Mouse (Mus musculus): ENCODE measurements at regions not wholly inside any gene's neighbourhood (a gene's known extent, or its start where the extent isn't known, plus 50 kb on each side); places are given as distances from the start of the nearest gene placed in this dataset.

- H3K27me3 ChIP-seq (ENCODE audit: control insufficient read depth in 1 of 2, insufficient read depth in 2 of 2, low read length in 2 of 2), result no peaks in the 10 kb centered on the region
- no peaks in the 10 kb centered on the region for H3K9me3 ChIP-seq (replicated peaks; ENCODE audit: insufficient read depth, low read length)
- TF ChIP-seq POLR2A (IDR thresholded peaks at IDR 0.05; ENCODE audit: control insufficient read depth in 1 of 2, insufficient read depth in 1 of 2, low read depth in 1 of 2, low read length in 2 of 2, poor library complexity in 1 of 2), result 0 out of 4 replicates have a peak, but pooled peaks of 1 of the 2 experiments have one; percentile 1
- TF ChIP-seq E2F4 (IDR thresholded peaks at IDR 0.05; ENCODE audit: borderline replicate concordance, low read depth, low read length), result no peak
- no peak for TF ChIP-seq MXI1 (IDR thresholded peaks at IDR 0.05; ENCODE audit: low read depth, low read length)
- no peak for TF ChIP-seq SIN3A (IDR thresholded peaks at IDR 0.05; ENCODE audit: low read length)
- no peak for TF ChIP-seq MAFK (IDR thresholded peaks at IDR 0.05; ENCODE audit: borderline replicate concordance, low read depth, low read length)
- TF ChIP-seq GATA1 (IDR thresholded peaks at IDR 0.05; ENCODE audit: low read depth, low read length), result no peak
- peak overlapping the region; percentile 65 for H3K27ac ChIP-seq (ENCODE audit: control insufficient read depth, low read depth, low read length)
- H3K79me2 ChIP-seq (ENCODE audit: control insufficient read depth, insufficient read depth, low read length, poor library complexity), result no peaks in the 10 kb centered on the region; the same call in 1 of the 2 replicates
- H3K4me1 ChIP-seq (ENCODE audit: control insufficient read depth in 1 of 2, insufficient read depth in 2 of 2, low read length in 2 of 2), result peaks cover 0 to 10% of the 10 kb centered on the region in 2 experiments; a peak in 3 of 4 replicates
- no peaks in the 10 kb centered on the region; a peak in 1 of 4 replicates for H3K36me3 ChIP-seq (ENCODE audit: control insufficient read depth in 1 of 2, insufficient read depth in 2 of 2, low read length in 2 of 2)
- peak overlapping the region; percentile 55 to 64 for H3K4me3 ChIP-seq (ENCODE audit: control insufficient read depth in 1 of 2, insufficient read depth in 1 of 2, low read depth in 2 of 2, low read length in 2 of 2)
- peak overlapping the region; percentile 70 for H3K9ac ChIP-seq (ENCODE audit: control insufficient read depth, low read depth, low read length, poor library complexity, severe bottlenecking)
- DNase-seq (ENCODE audit: low read depth, low spot score), result peak; percentile 50
Measured at GRCm38 (mm10) chr17:87532158-87532545, 85.4 kb upstream of the Calm2 start.

- Histone ChIP-seq H3K4me1 (ENCODE audit: control insufficient read depth in 1 of 2, insufficient read depth in 2 of 2, low read length in 2 of 2) (peaks cover 0 to 10% of the 10 kb centered on the region in 2 experiments; a peak in 3 of 4 replicates), H3K36me3 (ENCODE audit: control insufficient read depth in 1 of 2, insufficient read depth in 2 of 2, low read length in 2 of 2) (no peaks in the 10 kb centered on the region; a peak in 1 of 4 replicates), H3K27ac (ENCODE audit: control insufficient read depth, low read depth, low read length) (peak overlapping the region; percentile 26), H3K9ac (ENCODE audit: control insufficient read depth, low read depth, low read length, poor library complexity, severe bottlenecking) (peak overlapping the region; percentile 17; the same call in 1 of the 2 replicates), H3K27me3 (ENCODE audit: control insufficient read depth in 1 of 2, insufficient read depth in 2 of 2, low read length in 2 of 2) (no peaks in the 10 kb centered on the region), H3K9me3 (replicated peaks; ENCODE audit: insufficient read depth, low read length) (no peaks in the 10 kb centered on the region), H3K79me2 (ENCODE audit: control insufficient read depth, insufficient read depth, low read length, poor library complexity) (no peaks in the 10 kb centered on the region; the same call in 1 of the 2 replicates), H3K4me3 (ENCODE audit: control insufficient read depth in 1 of 2, insufficient read depth in 1 of 2, low read depth in 2 of 2, low read length in 2 of 2) (peak overlapping the region; percentile 8 to 43)
- DNase-seq (ENCODE audit: low read depth, low spot score), result peak; percentile 46
- TF ChIP-seq RCOR1 (IDR thresholded peaks at IDR 0.05; ENCODE audit: low read depth, low read length) (no peak), MAZ (IDR thresholded peaks at IDR 0.05; ENCODE audit: low read depth, low read length) (0 out of 2 replicates have a peak, but pooled peaks have one; percentile 16)
Measured at GRCm38 (mm10) chr17:87532762-87533161, 86.0 kb upstream of the Calm2 start.

DNA sequence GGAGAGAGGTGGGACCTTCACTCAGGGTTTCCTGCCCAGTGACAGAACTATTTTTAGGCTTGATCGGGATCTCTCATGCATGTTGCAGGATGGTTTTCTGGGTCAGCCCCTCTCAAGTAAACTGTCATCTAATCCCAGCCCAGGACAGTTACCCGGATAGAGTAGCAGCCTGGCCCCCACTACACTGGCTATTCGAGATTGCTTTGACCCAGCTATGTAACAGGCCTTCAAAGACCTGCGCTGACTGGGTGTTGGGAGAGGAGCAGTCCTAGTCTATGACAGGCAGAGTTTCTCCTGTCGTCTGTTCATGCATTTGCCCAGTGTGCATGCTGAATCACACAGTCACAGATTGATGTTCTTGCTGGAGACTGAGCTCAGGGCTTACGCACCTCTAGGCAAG, 86.2 kb upstream of the Epcam start:
- TF ChIP-seq USF2 (IDR thresholded peaks at IDR 0.05; ENCODE audit: borderline replicate concordance in 1 of 2, insufficient read depth in 1 of 2, low read depth in 1 of 2, low read length in 2 of 2) (no peak), HCFC1 (IDR thresholded peaks at IDR 0.05; ENCODE audit: low read depth, low read length) (no peak), CTCF (IDR thresholded peaks at IDR 0.05 in 2 of 3, conservative IDR thresholded peaks at IDR 0.05 in 1 of 3; ENCODE audit: control insufficient read depth in 1 of 3, insufficient read depth in 1 of 3, low read depth in 2 of 3, low read length in 3 of 3, poor library complexity in 1 of 3, severe bottlenecking in 1 of 3) (no peak), EP300 (IDR thresholded peaks at IDR 0.05; ENCODE audit: low read depth in 1 of 2, low read length in 2 of 2) (no peak), NELFE (IDR thresholded peaks at IDR 0.05; ENCODE audit: low read depth, low read length) (no peak), NRF1 (IDR thresholded peaks at IDR 0.05; ENCODE audit: insufficient read depth, low read depth, low read length, poor library complexity, severe bottlenecking) (no peak), MYC (IDR thresholded peaks at IDR 0.05; ENCODE audit: low read depth, low read length) (no peak), CHD1 (IDR thresholded peaks at IDR 0.05; ENCODE audit: low read depth, low read length) (no peak), TCF12 (IDR thresholded peaks at IDR 0.05; ENCODE audit: low read depth, low read length) (no peak), E2F4 (IDR thresholded peaks at IDR 0.05; ENCODE audit: borderline replicate concordance, low read depth, low read length) (no peak), ELF1 (IDR thresholded peaks at IDR 0.05; ENCODE audit: low read depth, low read length) (no peak), TBP (IDR thresholded peaks at IDR 0.05; ENCODE audit: low read depth, low read length) (no peak), MAX (IDR thresholded peaks at IDR 0.05; ENCODE audit: low read length) (no peak), UBTF (IDR thresholded peaks at IDR 0.05; ENCODE audit: borderline replicate concordance, insufficient read depth, low read depth, low read length) (no peak), POLR2AphosphoS2 (IDR thresholded peaks at IDR 0.05; ENCODE audit: low read length) (no peak), TAL1 (IDR thresholded peaks at IDR 0.05; ENCODE audit: low read length) (no peak)
- Histone ChIP-seq H3K4me3 (ENCODE audit: control insufficient read depth in 1 of 2, insufficient read depth in 1 of 2, low read depth in 2 of 2, low read length in 2 of 2) (no peak overlapping the region), H3K4me1 (ENCODE audit: control insufficient read depth in 1 of 2, insufficient read depth in 2 of 2, low read length in 2 of 2) (no peaks in the 10 kb centered on the region), H3K27me3 (ENCODE audit: control insufficient read depth in 1 of 2, insufficient read depth in 2 of 2, low read length in 2 of 2) (no peaks in the 10 kb centered on the region), H3K27ac (ENCODE audit: control insufficient read depth, low read depth, low read length) (no peak overlapping the region), H3K79me2 (ENCODE audit: control insufficient read depth, insufficient read depth, low read length, poor library complexity) (no peaks in the 10 kb centered on the region), H3K9ac (ENCODE audit: control insufficient read depth, low read depth, low read length, poor library complexity, severe bottlenecking) (no peak overlapping the region), H3K36me3 (ENCODE audit: control insufficient read depth in 1 of 2, insufficient read depth in 2 of 2, low read length in 2 of 2) (no peaks in the 10 kb centered on the region), H3K9me3 (replicated peaks; ENCODE audit: insufficient read depth, low read length) (no peaks in the 10 kb centered on the region)
- DNase-seq (ENCODE audit: low read depth, low spot score), result no peak

All from MEL (cell line).